Mouse (Mus musculus) megakaryocyte, embryonic 14.5 days (primary cell): ENCODE measurements around the gene Slc30a4.

Experiments used
- FLI1 ChIP-seq: IDR thresholded peaks from 2 replicates; pipeline ENCODE4 v1.6.1; 2012; ENCODE audit warnings: low read length, inconsistent platforms, mixed read lengths
- GATA1 ChIP-seq: IDR thresholded peaks from 3 replicates; pipeline ENCODE4 v1.6.1; 2012; ENCODE audit warnings: mixed read lengths, low read length, inconsistent platforms, borderline replicate concordance

DNA sequence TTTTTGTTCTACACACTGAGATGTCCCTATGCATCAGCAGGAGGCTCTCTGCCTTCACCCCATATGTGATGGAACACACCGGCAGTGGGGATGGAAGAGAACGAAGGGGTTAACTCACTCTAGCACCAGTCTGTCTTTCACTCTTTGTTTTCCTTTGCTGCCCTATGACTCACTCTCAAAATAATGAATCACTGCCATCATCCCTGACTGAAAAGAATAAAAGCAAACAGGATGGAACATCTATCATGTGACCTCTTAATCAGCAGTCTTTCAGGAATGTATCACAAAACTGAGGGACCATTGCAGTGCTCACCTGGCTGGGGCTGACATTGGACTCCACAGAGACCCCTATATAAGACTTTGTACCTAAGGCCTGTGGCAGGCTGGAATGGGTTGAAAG, 29.0 kb upstream of the Slc30a4 start:
- TF ChIP-seq GATA1, result no peak
- TF ChIP-seq FLI1, result no peak
